Mouse (Mus musculus): ENCODE results near the gene Klrk1. TPM values are rescaled to one million over a fixed set of nuclear protein-coding genes. Genes with fewer than 3 reads are reported as not detected.
"Not testable (repeated sequence)": the region's sequence is repeated elsewhere in the genome, so short reads cannot be mapped to it uniquely, and the experiment has no call there.

The Klrk1 gene
- total RNA-seq (2021): not detected
- long read RNA-seq, experiment 1: 0 reads
- long read RNA-seq, experiment 2: 0 reads

- no peak for DNase-seq (ENCODE audit: low spot score in 2 of 2)
- intact Hi-C loops (cut with DNase I): no loop called here
Observed at GRCm38 (mm10) chr6:129623735-129624134, at the start of gene Klrk1. TSS of gene Klrk1 (minus strand) at chr6:129623864.

- intact Hi-C loops (cut with DNase I); DNase-seq (ENCODE audit: low spot score in 2 of 2): not testable (repeated sequence)
Observed at GRCm38 (mm10) chr6:129661301-129661700, 37.6 kb upstream of the Klrk1 start.

GRCm38 (mm10) chr6:129660589-129660988, 36.9 kb upstream of the Klrk1 start, which contains the start of gene Klrc2:
TSS of gene Klrc2 (minus strand) at chr6:129660689.
- intact Hi-C loops (cut with DNase I); DNase-seq (ENCODE audit: low spot score in 2 of 2): not testable (repeated sequence)

GRCm38 (mm10) chr6:129644054-129644453, 20.4 kb upstream of the Klrk1 start:
- DNase-seq (ENCODE audit: low spot score in 2 of 2); intact Hi-C loops (cut with DNase I): not testable (repeated sequence)

GRCm38 (mm10) chr6:129643237-129643636, 19.6 kb upstream of the Klrk1 start, which contains the start of gene Klrc3:
TSS of gene Klrc3 (minus strand) at chr6:129643337.
- not testable (repeated sequence) for DNase-seq (ENCODE audit: low spot score in 2 of 2)

GRCm38 (mm10) chr6:129631046-129631445, 7.4 kb upstream of the Klrk1 start:
- intact Hi-C loops (cut with DNase I); DNase-seq (ENCODE audit: low spot score in 2 of 2): not testable (repeated sequence)

More at GRCm38 (mm10) chr6:129643237-129643636, 19.6 kb upstream of the Klrk1 start, which contains the start of gene Klrc3:
- intact Hi-C loops (cut with DNase I): not testable (repeated sequence)

- intact Hi-C loops (cut with DNase I): no loop called here
- no peak for DNase-seq (ENCODE audit: low spot score in 2 of 2)
Observed at GRCm38 (mm10) chr6:129608372-129608771, 15.3 kb downstream of the Klrk1 start.

- no peak for DNase-seq (ENCODE audit: low spot score in 2 of 2)
- intact Hi-C loops (cut with DNase I): no loop called here
Observed at GRCm38 (mm10) chr6:129591508-129591907, 32.2 kb downstream of the Klrk1 start, which contains the start of gene Klrd1. TSS of gene Klrd1 (plus strand) at chr6:129591782.

- intact Hi-C loops (cut with DNase I): no loop called here
Observed at GRCm38 (mm10) chr6:129583014-129583413, 40.6 kb downstream of the Klrk1 start.

GRCm38 (mm10) chr6:129581896-129582295, 41.8 kb downstream of the Klrk1 start:
- intact Hi-C loops (cut with DNase I): no loop called here
- no peak for DNase-seq (ENCODE audit: low spot score in 2 of 2)

More at GRCm38 (mm10) chr6:129583014-129583413, 40.6 kb downstream of the Klrk1 start:
- DNase-seq (ENCODE audit: low spot score in 2 of 2): no peak

- intact Hi-C loops (cut with DNase I): no loop called here
- peak in 1 of 2 experiments; percentile 6 for DNase-seq (ENCODE audit: low spot score in 2 of 2)
Observed at GRCm38 (mm10) chr6:129581274-129581673, 42.4 kb downstream of the Klrk1 start.

- intact Hi-C loops (cut with DNase I): no loop called here
- DNase-seq (ENCODE audit: low spot score in 2 of 2): no peak
Observed at GRCm38 (mm10) chr6:129577605-129578004, 46.1 kb downstream of the Klrk1 start, which contains the start of gene Klre1. TSS of gene Klre1 (plus strand) at chr6:129577905.

- intact Hi-C loops (cut with DNase I): no loop called here
Observed at GRCm38 (mm10) chr6:129575315-129575714, 48.3 kb downstream of the Klrk1 start.

GRCm38 (mm10) chr6:129565257-129565656, 58.4 kb downstream of the Klrk1 start:
- intact Hi-C loops (cut with DNase I): no loop called here
- no peak for DNase-seq (ENCODE audit: low spot score in 2 of 2)

More at GRCm38 (mm10) chr6:129575315-129575714, 48.3 kb downstream of the Klrk1 start:
- DNase-seq (ENCODE audit: low spot score in 2 of 2): no peak

Other genes with a start within 250 kb of the Klrk1 start
- gene Clec12b, start 238.0 kb downstream of the Klrk1 start, total RNA-seq (2021): not detected
- under 1 TPM in 1 of 2 experiments, not detected in 1; 0.46 TPM for gene Clec1b, start 226.6 kb downstream of the Klrk1 start, total RNA-seq (2021)
- gene Clec9a, start 215.0 kb downstream of the Klrk1 start, total RNA-seq (2021): not detected
- 1 to 10 TPM; 1.4 to 2.1 TPM for gene Clec1a, start 171.9 kb downstream of the Klrk1 start, total RNA-seq (2021)
- not detected for gene Olr1, start 116.7 kb downstream of the Klrk1 start, total RNA-seq (2021)
- not detected for gene Tmem52b, start 111.3 kb downstream of the Klrk1 start, total RNA-seq (2021)
- gene Gabarapl1, start 90.7 kb downstream of the Klrk1 start, total RNA-seq (2021): 100 to 1,000 TPM; 576 to 580 TPM
- gene Klre1, start 46.0 kb downstream of the Klrk1 start, total RNA-seq (2021): not detected
- under 1 TPM in 1 of 2 experiments, not detected in 1; 0.49 TPM for gene Klrd1, start 32.1 kb downstream of the Klrk1 start, total RNA-seq (2021)
- not detected for gene Klrc3, start 19.5 kb upstream of the Klrk1 start, total RNA-seq (2021)
- gene Klrc2, start 36.8 kb upstream of the Klrk1 start, total RNA-seq (2021): not detected
- not detected for gene Klrc1, start 55.1 kb upstream of the Klrk1 start, total RNA-seq (2021)
- gene Klri1, start 93.3 kb upstream of the Klrk1 start, total RNA-seq (2021): not detected
- under 1 TPM in 1 of 2 experiments, not detected in 1; 0.19 TPM for gene Klri2, start 116.6 kb upstream of the Klrk1 start, total RNA-seq (2021)
- gene Gm156, start 160.4 kb upstream of the Klrk1 start, total RNA-seq (2021): not detected
- not detected for gene Gm17631, start 238.8 kb upstream of the Klrk1 start, total RNA-seq (2021)